Comparison of ENCODE assay signal across 8 mouse cellular contexts in the genomic region with DNA sequence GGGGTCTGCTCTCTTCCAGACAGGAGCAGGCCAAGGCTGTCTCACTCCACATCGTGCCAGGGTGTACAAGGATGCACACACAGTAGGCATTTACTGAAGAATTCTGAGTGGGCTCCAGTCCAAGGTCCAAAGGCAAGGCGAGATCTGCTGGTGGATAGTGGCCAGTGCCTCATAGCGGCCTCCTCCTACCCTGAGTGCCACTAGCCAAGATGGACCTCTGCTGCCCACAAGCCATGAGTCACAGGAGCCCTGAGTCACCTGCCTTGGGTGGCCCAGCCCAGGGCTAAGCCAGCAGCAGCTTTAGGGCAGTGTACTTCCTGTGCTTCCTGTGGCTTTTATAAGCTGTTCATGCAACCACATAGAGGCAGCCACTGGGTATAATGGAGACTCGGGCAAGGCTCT. TPM values are rescaled to one million over a fixed set of nuclear protein-coding genes. Genes with fewer than 3 reads are reported as not detected.
DNase-seq lines count a peak whose midpoint lies in the region; ATAC-seq and TF ChIP-seq lines count a peak whose summit lies in the region.

No protein-coding gene starts in this region.

- TF ChIP-seq POLR2A in cortical plate, adult 2 months (IDR thresholded peaks at IDR 0.05; ENCODE audit: extremely low read depth, insufficient read depth, low read length), result no peak

- no peak overlapping the region for H3K27ac ChIP-seq in heart, embryonic 11.5 days (ENCODE audit: low read depth, low read length)
- H3K27ac ChIP-seq in cortical plate, adult 2 months (ENCODE audit: insufficient read depth, low read length), result peak overlapping the region; percentile 9; the same call in 1 of the 2 replicates
- no peak overlapping the region for H3K27ac ChIP-seq in limb, embryonic 13.5 days
- H3K27ac ChIP-seq in stomach, postnatal 0 days (replicated peaks), result peak overlapping the region; percentile 40; the same call in 1 of the 2 replicates

- H3K4me3 ChIP-seq in heart, embryonic 11.5 days (ENCODE audit: low read depth, low read length), result no peak overlapping the region
- no peak overlapping the region for H3K4me3 ChIP-seq in cortical plate, adult 2 months (ENCODE audit: insufficient read depth, low read length)
- H3K4me3 ChIP-seq in limb, embryonic 13.5 days, result no peak overlapping the region
- no peak overlapping the region for H3K4me3 ChIP-seq in stomach, postnatal 0 days (ENCODE audit: low read depth, low read length)

- TF ChIP-seq CTCF in cortical plate, adult 2 months (IDR thresholded peaks at IDR 0.05; ENCODE audit: extremely low read depth, insufficient read depth, low read length), result no peak
- TF ChIP-seq CTCF in stomach, postnatal 0 days (IDR thresholded peaks at IDR 0.05; ENCODE audit: low read depth), result no peak

- no peaks in the 10 kb centered on the region for H3K36me3 ChIP-seq in heart, embryonic 11.5 days (ENCODE audit: control insufficient read depth, insufficient read depth, low read length)
- H3K36me3 ChIP-seq in limb, embryonic 13.5 days, result no peaks in the 10 kb centered on the region
- no peaks in the 10 kb centered on the region for H3K36me3 ChIP-seq in stomach, postnatal 0 days (ENCODE audit: control insufficient read depth, insufficient read depth, low read length)

- peaks cover 30% of the 10 kb centered on the region for H3K4me1 ChIP-seq in heart, embryonic 11.5 days (ENCODE audit: control insufficient read depth, insufficient read depth, low read length)
- H3K4me1 ChIP-seq in cortical plate, adult 2 months (ENCODE audit: control insufficient read depth, insufficient read depth, low read length), result 0 out of 2 replicates have a peak, but pooled peaks cover 2% of the 10 kb centered on the region
- H3K4me1 ChIP-seq in limb, embryonic 13.5 days, result peaks cover 44% of the 10 kb centered on the region
- peaks cover 12% of the 10 kb centered on the region for H3K4me1 ChIP-seq in stomach, postnatal 0 days (replicated peaks; ENCODE audit: control insufficient read depth, insufficient read depth)

- H3K9me3 ChIP-seq in heart, embryonic 11.5 days (replicated peaks; ENCODE audit: control insufficient read depth, low read length), result no peaks in the 10 kb centered on the region
- no peaks in the 10 kb centered on the region for H3K9me3 ChIP-seq in limb, embryonic 13.5 days
- H3K9me3 ChIP-seq in stomach, postnatal 0 days (ENCODE audit: control insufficient read depth, low read length), result no peaks in the 10 kb centered on the region

- H3K9ac ChIP-seq in heart, embryonic 11.5 days (ENCODE audit: low read depth, low read length), result no peak overlapping the region; the same call in 1 of the 2 replicates
- H3K9ac ChIP-seq in limb, embryonic 13.5 days, result no peak overlapping the region
- no peak overlapping the region for H3K9ac ChIP-seq in stomach, postnatal 0 days (ENCODE audit: low read length)

- no peak for TF ChIP-seq EP300 in stomach, postnatal 0 days (optimal IDR thresholded peaks at IDR 0.05)

- H3K4me2 ChIP-seq in heart, embryonic 11.5 days, result no peak overlapping the region
- H3K4me2 ChIP-seq in limb, embryonic 13.5 days (replicated peaks), result peak overlapping the region; percentile 81
- H3K4me2 ChIP-seq in stomach, postnatal 0 days (replicated peaks; ENCODE audit: low read depth), result no peak overlapping the region

- peak; percentile 97 for DNase-seq in heart, adult 11 months
- DNase-seq in urinary bladder, postnatal 25 days (ENCODE audit: low spot score), result peak; percentile 47
- DNase-seq in urinary bladder, postnatal 10 days (ENCODE audit: low spot score), result no peak
- DNase-seq in stomach, postnatal 0 days (ENCODE audit: low spot score), result peak; percentile 81

- H3K27me3 ChIP-seq in heart, embryonic 11.5 days (ENCODE audit: control insufficient read depth, insufficient read depth, low read length), result peaks cover 5% of the 10 kb centered on the region; the same call in 1 of the 2 replicates
- H3K27me3 ChIP-seq in limb, embryonic 13.5 days, result no peaks in the 10 kb centered on the region
- H3K27me3 ChIP-seq in stomach, postnatal 0 days (ENCODE audit: control insufficient read depth, insufficient read depth, low read length), result no peaks in the 10 kb centered on the region

- 61% methylated on average over 4 of the region's 4 CpGs for WGBS in heart, embryonic 11.5 days (ENCODE audit: insufficient replicate concordance)
- WGBS in limb, embryonic 13.5 days, result 64% methylated on average over 4 of the region's 4 CpGs
- WGBS in stomach, postnatal 0 days, result 52% methylated on average over 4 of the region's 4 CpGs

- ATAC-seq in heart, embryonic 11.5 days (replicated peaks; ENCODE audit: insufficient number of reproducible peaks, low FRiP score, low TSS enrichment), result no peak
- ATAC-seq in limb, embryonic 13.5 days (ENCODE audit: low FRiP score, low read depth), result no peak
- ATAC-seq in stomach, postnatal 0 days (ENCODE audit: low FRiP score, low TSS enrichment), result peak; percentile 84
- no peak for ATAC-seq in erythroblast, adult 5-6 weeks (replicated peaks; ENCODE audit: low FRiP score, poor library complexity, severe bottlenecking)

RNA-seq across cellular contexts. Expression of a gene that starts 2.3 kb away (rescaled TPM):
- polyA plus RNA-seq in heart, embryonic 11.5 days (2014; fragmentation: Nextera tagmentation; extraction: Ambion mirVana), result 71.9 and 73.7 TPM in 2 replicates
- 32.0 and 36.5 TPM in 2 replicates for polyA plus RNA-seq in cortical plate, adult 2 months (2012; rRNA removed)
- 58.0 and 64.7 TPM in 2 replicates for polyA plus RNA-seq in limb, embryonic 13.5 days (2015; fragmentation: Nextera tagmentation; extraction: Ambion mirVana)
- polyA plus RNA-seq in stomach, postnatal 0 days (2015; fragmentation: Nextera tagmentation; extraction: Ambion mirVana), result 83.5 and 86.2 TPM in 2 replicates
- total RNA-seq in erythroblast, adult 5-6 weeks (2015; ENCODE audit: low replicate concordance), result 13.1 and 22.8 TPM in 2 replicates
- total RNA-seq in erythroblast, adult 5-6 weeks (2017; ENCODE audit: low replicate concordance), result 8.2 and 8.9 TPM in 2 replicates

RNA-seq across cellular contexts. Expression of a gene that starts 26.2 kb away (rescaled TPM):
- 59.1 and 60.6 TPM in 2 replicates for polyA plus RNA-seq in heart, embryonic 11.5 days (2014; fragmentation: Nextera tagmentation; extraction: Ambion mirVana)
- 50.2 and 55.1 TPM in 2 replicates for polyA plus RNA-seq in cortical plate, adult 2 months (2012; rRNA removed)
- polyA plus RNA-seq in limb, embryonic 13.5 days (2015; fragmentation: Nextera tagmentation; extraction: Ambion mirVana), result 47.1 and 50.5 TPM in 2 replicates
- polyA plus RNA-seq in stomach, postnatal 0 days (2015; fragmentation: Nextera tagmentation; extraction: Ambion mirVana), result 76.3 and 83.1 TPM in 2 replicates
- total RNA-seq in erythroblast, adult 5-6 weeks (2015; ENCODE audit: low replicate concordance), result 18.3 and 22.2 TPM in 2 replicates
- 6.4 and 13.3 TPM in 2 replicates for total RNA-seq in erythroblast, adult 5-6 weeks (2017; ENCODE audit: low replicate concordance)

RNA-seq across cellular contexts. Expression of a gene that starts 35.0 kb away (rescaled TPM):
- 0.68 and 0.86 TPM in 2 replicates for polyA plus RNA-seq in heart, embryonic 11.5 days (2014; fragmentation: Nextera tagmentation; extraction: Ambion mirVana)
- polyA plus RNA-seq in cortical plate, adult 2 months (2012; rRNA removed), result 3.2 and 3.4 TPM in 2 replicates
- 1.8 and 1.9 TPM in 2 replicates for polyA plus RNA-seq in limb, embryonic 13.5 days (2015; fragmentation: Nextera tagmentation; extraction: Ambion mirVana)
- 1.0 and 1.2 TPM in 2 replicates for polyA plus RNA-seq in stomach, postnatal 0 days (2015; fragmentation: Nextera tagmentation; extraction: Ambion mirVana)
- total RNA-seq in erythroblast, adult 5-6 weeks (2015; ENCODE audit: low replicate concordance), result 1.5 and 2.5 TPM in 2 replicates
- total RNA-seq in erythroblast, adult 5-6 weeks (2017; ENCODE audit: low replicate concordance), result 1.1 and 5.2 TPM in 2 replicates

Comparison
In these comparisons a context has a peak if more than half of its experiments do, and no peak if none do; other contexts are left out.
1. H3K27ac ChIP-seq: peak in cortical plate, adult 2 months (single experiment) and stomach, postnatal 0 days (single experiment); none in heart, embryonic 11.5 days (single experiment) and limb, embryonic 13.5 days (single experiment).